Mouse (Mus musculus) adipose tissue, adult 10 weeks (tissue): ENCODE data around the gene AC129217.1. TPM values are rescaled to one million over a fixed set of nuclear protein-coding genes. Genes with fewer than 3 reads are reported as not detected.

Experiments used
- polyA plus RNA-seq: library from polyadenylated mRNA; stranded (reverse); fragments of 350-450 nt; fragmentation: Illumina TruSeq; extraction: RNeasy Lipid Tissue Mini Kit (QIAGEN cat#74804); gene quantifications from one replicate; pipeline ENCODE4 v1.2.3, GENCODE M21; 2014; ENCODE audit warnings: low read depth, low replicate concordance

AC129217.1 gene
- polyA plus RNA-seq, 1 experiment from 2014 or later, result not detected

Other genes starting within 250 kb of the AC129217.1 start
- 0.11 TPM for gene Slc22a8, start 238.5 kb upstream of the AC129217.1 start, polyA plus RNA-seq
- not detected for gene Slc22a6, start 211.7 kb upstream of the AC129217.1 start, polyA plus RNA-seq
- 0.06 TPM for gene Chrm1, start 166.0 kb upstream of the AC129217.1 start, polyA plus RNA-seq
- gene Slc3a2, start 106.4 kb upstream of the AC129217.1 start, polyA plus RNA-seq, result 327 TPM
- gene Wdr74, start 93.9 kb upstream of the AC129217.1 start, polyA plus RNA-seq, result 31.3 TPM
- 12.2 TPM for gene 1700092M07Rik, start 89.1 kb upstream of the AC129217.1 start, polyA plus RNA-seq
- gene Stx5a, start 88.4 kb upstream of the AC129217.1 start, polyA plus RNA-seq, result 114 TPM
- gene Nxf1, start 72.7 kb upstream of the AC129217.1 start, polyA plus RNA-seq, result 150 TPM
- gene Tmem223, start 58.8 kb upstream of the AC129217.1 start, polyA plus RNA-seq, result 77.8 TPM
- 54.7 TPM for gene Tmem179b, start 55.3 kb upstream of the AC129217.1 start, polyA plus RNA-seq
- 12.1 TPM for gene Taf6l, start 43.4 kb upstream of the AC129217.1 start, polyA plus RNA-seq
- gene Polr2g, start 31.2 kb upstream of the AC129217.1 start, polyA plus RNA-seq, result 104 TPM
- 3.0 TPM for gene Zbtb3, start 27.2 kb upstream of the AC129217.1 start, polyA plus RNA-seq
- 29.3 TPM for gene Ttc9c, start 10.4 kb upstream of the AC129217.1 start, polyA plus RNA-seq
- gene Hnrnpul2, start 9.8 kb upstream of the AC129217.1 start, polyA plus RNA-seq, result 84.2 TPM
- gene Bscl2, start 7.7 kb downstream of the AC129217.1 start, polyA plus RNA-seq, result 161 TPM
- gene Gng3, start 9.4 kb downstream of the AC129217.1 start, polyA plus RNA-seq, result 0.31 TPM
- gene Lrrn4cl, start 21.0 kb downstream of the AC129217.1 start, polyA plus RNA-seq, result 12.1 TPM
- 150 TPM for gene Ubxn1, start 41.7 kb downstream of the AC129217.1 start, polyA plus RNA-seq
- 57.7 TPM for gene Uqcc3, start 51.1 kb downstream of the AC129217.1 start, polyA plus RNA-seq
- 2.4 TPM for gene Lbhd1, start 54.0 kb downstream of the AC129217.1 start, polyA plus RNA-seq
- not detected for gene Gm49403, start 54.2 kb downstream of the AC129217.1 start, polyA plus RNA-seq
- 60.0 TPM for gene 1810009A15Rik, start 59.1 kb downstream of the AC129217.1 start, polyA plus RNA-seq
- not detected for gene Gm49416, start 59.2 kb downstream of the AC129217.1 start, polyA plus RNA-seq
- 12.0 TPM for gene Ints5, start 63.2 kb downstream of the AC129217.1 start, polyA plus RNA-seq
- 130 TPM for gene Ganab, start 68.3 kb downstream of the AC129217.1 start, polyA plus RNA-seq
- gene B3gat3, start 90.6 kb downstream of the AC129217.1 start, polyA plus RNA-seq, result 54.1 TPM
- gene Rom1, start 99.6 kb downstream of the AC129217.1 start, polyA plus RNA-seq, result 6.2 TPM
- gene Eml3, start 99.8 kb downstream of the AC129217.1 start, polyA plus RNA-seq, result 35.3 TPM
- 71.9 TPM for gene Mta2, start 112.1 kb downstream of the AC129217.1 start, polyA plus RNA-seq
- gene Tut1, start 124.1 kb downstream of the AC129217.1 start, polyA plus RNA-seq, result 17.4 TPM
- 409 TPM for gene Eef1g, start 137.3 kb downstream of the AC129217.1 start, polyA plus RNA-seq
- 114 TPM for gene Ahnak, start 159.5 kb downstream of the AC129217.1 start, polyA plus RNA-seq